Mouse (Mus musculus) left cerebral cortex, adult 2 months (tissue): ENCODE data around the gene Gm11992. TPM values are rescaled to one million over a fixed set of nuclear protein-coding genes. Genes with fewer than 3 reads are reported as not detected.

Source experiments
- DNase-seq, 2 experiments: peaks; one replicate each; pipeline ENCODE4 v3.0.0; 2021 to 2022; ENCODE audit warnings: low spot score in 2 of 2, mixed read lengths in 1 of 2; ENCODE audit errors: extremely low spot score in 1 of 2
- H3K27ac ChIP-seq: fragments of 200-600 bp; 2 replicates; pipeline ENCODE4 v1.8.1; 2022
- H3K4me3 ChIP-seq: fragments of 200-600 bp; 2 replicates; pipeline ENCODE4 v1.8.1; 2022
- CTCF ChIP-seq: fragments of 200-600 bp; IDR thresholded peaks from 2 replicates; pipeline ENCODE4 v1.8.1; 2022; ENCODE audit warnings: antibody characterized with exemption, mild to moderate bottlenecking, moderate library complexity
- intact Hi-C: fragments of 180-260 bp; cut with DNase I; formaldehyde crosslinking; loops from one replicate; pipeline ENCODE4 v1.15.1; 2025
- long read RNA-seq, 2 experiments: library from polyadenylated mRNA; stranded (forward); transcript quantifications; one replicate each; pipeline ENCODE4 v2.0.0; 2021; ENCODE audit warnings: borderline mapping rate in 2 of 2
- total RNA-seq, 2 experiments: library from RNA; stranded (reverse); gene quantifications; 2 replicates each; pipeline ENCODE4 v1.2.3; 2021

The Gm11992 gene
- total RNA-seq = under 1 TPM; 0.36 to 0.51 TPM
- long read RNA-seq, experiment 1, partial matches to known transcripts = 0 of 1 reads
- long read RNA-seq, experiment 1, other reads (novel, unspliced or antisense) = 0 of 1 reads
- long read RNA-seq, experiment 2, partial matches to known transcripts = 0 of 3 reads
- long read RNA-seq, experiment 2, other reads (novel, unspliced or antisense) = 0 of 3 reads

DNA sequence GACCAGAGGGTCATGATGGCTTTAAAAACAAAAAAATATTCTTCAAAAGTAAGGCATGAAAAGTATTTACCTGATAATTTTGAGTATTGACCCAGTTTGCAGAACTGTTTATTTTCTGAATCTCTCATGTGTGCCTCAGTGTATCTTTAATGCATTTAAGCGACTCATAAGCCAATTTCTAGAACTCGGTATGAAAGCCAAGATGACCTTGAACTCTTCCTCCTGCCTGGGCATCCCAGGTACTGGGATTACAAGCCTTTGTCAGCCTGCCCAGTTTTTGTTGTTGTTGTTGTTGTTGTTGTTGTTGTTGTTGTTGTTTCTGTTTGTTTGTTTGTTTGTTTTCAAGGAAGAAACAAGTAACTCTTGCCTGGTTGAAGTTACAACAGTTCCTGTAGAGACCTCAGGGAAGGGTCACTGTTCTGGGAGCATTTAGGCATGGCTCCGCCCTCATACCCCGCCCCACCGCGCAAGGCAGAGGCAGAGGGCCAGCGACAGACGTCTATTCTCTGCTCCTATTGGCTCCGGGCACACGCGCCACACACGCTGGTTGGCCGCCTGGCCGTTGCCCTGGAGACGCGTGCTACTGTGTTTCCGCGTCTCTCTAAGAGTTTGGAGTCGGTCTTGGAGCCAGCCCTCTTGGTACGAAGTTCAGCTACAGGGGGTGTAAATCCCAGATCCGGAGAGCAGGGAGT, at the start of gene Gm11992:
Gene Gm11992, plus strand, starts transcription at position 584 of the 692 bp plus-strand sequence.
- intact Hi-C loops = no loop called here
- no peak for TF ChIP-seq CTCF
- peak; percentile 72 to 75 for DNase-seq

DNA sequence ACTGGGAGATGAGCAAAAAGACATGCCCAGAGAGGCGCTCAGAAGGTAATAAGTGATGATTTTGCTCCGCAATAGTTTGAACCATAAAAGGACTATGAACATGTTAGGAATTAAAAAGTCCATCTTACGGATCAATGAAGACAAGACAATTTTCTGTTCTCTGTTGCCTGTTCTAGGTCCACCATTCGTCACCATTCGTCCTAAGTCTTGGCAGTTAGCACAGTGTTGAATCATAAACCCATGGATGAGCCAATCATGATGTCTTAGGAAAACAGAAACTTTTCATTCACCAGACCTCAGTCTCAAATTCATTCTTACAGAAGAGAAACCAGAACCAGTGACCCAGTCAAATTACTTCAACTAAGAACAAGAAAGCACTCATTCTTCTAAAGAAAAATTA, 39.6 kb upstream of the Gm11992 start:
- no peak for TF ChIP-seq CTCF
- H3K27ac ChIP-seq = no peak overlapping the region
- DNase-seq = no peak
- intact Hi-C loops = no loop called here
- no peak overlapping the region for H3K4me3 ChIP-seq

More for the DNA sequence above, at the start of gene Gm11992:
- no peak within 1 kb of the TSS for H3K27ac ChIP-seq
- peak within 1 kb of the TSS; percentile 47 for H3K4me3 ChIP-seq

DNA sequence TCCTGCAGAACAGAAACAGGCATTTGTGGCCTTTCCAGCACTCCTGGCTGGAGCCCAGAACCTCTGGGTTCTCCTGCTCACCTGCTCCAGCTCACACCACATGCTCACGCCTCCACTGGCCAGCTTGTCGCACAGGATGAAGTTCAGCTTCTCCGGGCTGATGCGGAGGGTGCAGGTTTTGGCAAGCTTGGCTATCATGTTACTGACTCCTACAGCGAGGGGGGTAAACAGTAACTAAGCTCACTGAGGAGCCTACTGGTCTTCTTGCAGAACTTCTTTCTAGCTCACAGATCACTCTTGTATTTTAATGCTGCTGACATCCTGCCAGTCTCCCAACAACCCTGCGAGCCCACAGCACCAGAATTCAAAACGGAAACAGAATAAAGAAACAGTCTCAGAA, 38.0 kb upstream of the Gm11992 start:
- no peak for TF ChIP-seq CTCF
- intact Hi-C loops = loop anchor here (2.0 kb wide), 1 partner anchor 118 kb away; no protein-coding TSS in a partner anchor
- peak overlapping the region; percentile 72 for H3K4me3 ChIP-seq
- H3K27ac ChIP-seq = peak overlapping the region; percentile 87
- peak in 1 of 2 experiments; percentile 33 for DNase-seq

DNA sequence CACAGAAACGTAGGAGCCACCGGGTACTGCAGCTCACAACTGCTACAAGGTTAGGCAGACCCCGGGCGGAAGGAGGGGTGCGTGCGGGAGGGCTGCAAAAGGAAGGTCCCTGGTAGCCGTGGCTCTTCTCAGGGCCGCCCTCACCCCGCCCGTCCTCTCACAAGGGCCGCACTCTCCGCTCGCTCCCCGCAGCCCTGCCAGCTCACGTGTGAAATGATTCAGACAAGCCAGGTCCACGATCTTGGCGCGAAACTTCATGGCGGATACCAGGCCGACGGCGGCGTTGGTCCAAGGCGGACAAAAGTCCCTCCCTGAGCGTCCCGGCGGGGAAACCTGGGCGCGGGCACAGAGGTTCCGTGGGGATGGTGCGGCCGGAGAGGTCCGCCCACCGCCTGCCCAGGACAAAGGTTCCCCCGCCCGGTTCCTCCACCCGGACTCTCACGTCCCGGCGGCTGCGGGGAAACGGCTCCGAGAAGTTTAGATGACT, 37.5 kb upstream of the Gm11992 start, which contains the start of gene Hus1:
Gene Hus1, minus strand, starts transcription at position 339 of the 487 bp plus-strand sequence.
- no peak; the same call in 1 of the 2 replicates for TF ChIP-seq CTCF
- intact Hi-C loops = loop anchor here (2.0 kb wide), 1 partner anchor 118 kb away; no protein-coding TSS in a partner anchor
- Histone ChIP-seq H3K27ac (peak within 1 kb of the TSS; percentile 87), H3K4me3 (peak within 1 kb of the TSS; percentile 72)
- peak; percentile 76 to 82 for DNase-seq

DNA sequence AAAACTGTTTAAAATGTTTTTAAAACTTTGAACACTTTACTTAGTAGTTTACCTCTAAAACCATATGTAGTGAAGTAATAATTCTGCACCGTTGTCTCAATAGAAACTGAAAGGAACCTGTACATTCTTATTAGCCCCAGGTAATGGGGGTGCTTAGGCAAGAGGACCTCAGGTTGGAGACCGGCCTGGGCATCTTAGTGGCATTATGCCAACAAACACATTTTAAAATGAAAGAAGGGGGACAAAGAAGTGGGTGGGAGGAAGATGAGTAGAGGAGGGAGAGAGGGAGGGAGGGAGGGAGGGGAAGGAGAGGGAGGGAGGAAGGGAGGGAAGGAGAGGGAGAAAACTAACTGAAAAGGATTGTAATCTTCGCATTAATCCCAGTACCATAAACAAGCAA, 37.0 kb upstream of the Gm11992 start:
- DNase-seq = no peak
- intact Hi-C loops = loop anchor here (2.0 kb wide), 1 partner anchor 117 kb away; no protein-coding TSS in a partner anchor
- peak overlapping the region; percentile 72 for H3K4me3 ChIP-seq
- TF ChIP-seq CTCF = no peak
- peak overlapping the region; percentile 87; the same call in 1 of the 2 replicates for H3K27ac ChIP-seq

DNA sequence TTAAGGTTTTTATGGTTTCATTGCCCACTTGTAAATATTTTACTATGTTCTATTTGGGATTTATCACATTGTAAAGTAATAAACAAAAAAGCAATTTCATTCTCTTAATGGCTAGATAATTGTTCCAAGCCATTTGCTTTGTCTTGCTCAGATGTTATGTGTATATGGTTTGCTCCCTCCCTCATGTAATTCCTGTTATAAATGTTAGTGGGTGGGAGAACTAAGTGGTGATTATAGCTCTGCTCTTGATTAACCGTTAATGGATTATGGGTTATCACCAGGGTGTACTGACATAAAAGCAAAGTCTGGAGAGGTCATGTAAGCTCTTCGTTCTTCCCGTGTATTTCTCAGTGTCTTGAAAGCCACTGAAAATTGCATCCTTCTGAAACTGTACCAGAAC, 33.7 kb upstream of the Gm11992 start:
- DNase-seq = no peak
- no peak overlapping the region for H3K27ac ChIP-seq
- H3K4me3 ChIP-seq = no peak overlapping the region
- intact Hi-C loops = no loop called here
- TF ChIP-seq CTCF = no peak

DNA sequence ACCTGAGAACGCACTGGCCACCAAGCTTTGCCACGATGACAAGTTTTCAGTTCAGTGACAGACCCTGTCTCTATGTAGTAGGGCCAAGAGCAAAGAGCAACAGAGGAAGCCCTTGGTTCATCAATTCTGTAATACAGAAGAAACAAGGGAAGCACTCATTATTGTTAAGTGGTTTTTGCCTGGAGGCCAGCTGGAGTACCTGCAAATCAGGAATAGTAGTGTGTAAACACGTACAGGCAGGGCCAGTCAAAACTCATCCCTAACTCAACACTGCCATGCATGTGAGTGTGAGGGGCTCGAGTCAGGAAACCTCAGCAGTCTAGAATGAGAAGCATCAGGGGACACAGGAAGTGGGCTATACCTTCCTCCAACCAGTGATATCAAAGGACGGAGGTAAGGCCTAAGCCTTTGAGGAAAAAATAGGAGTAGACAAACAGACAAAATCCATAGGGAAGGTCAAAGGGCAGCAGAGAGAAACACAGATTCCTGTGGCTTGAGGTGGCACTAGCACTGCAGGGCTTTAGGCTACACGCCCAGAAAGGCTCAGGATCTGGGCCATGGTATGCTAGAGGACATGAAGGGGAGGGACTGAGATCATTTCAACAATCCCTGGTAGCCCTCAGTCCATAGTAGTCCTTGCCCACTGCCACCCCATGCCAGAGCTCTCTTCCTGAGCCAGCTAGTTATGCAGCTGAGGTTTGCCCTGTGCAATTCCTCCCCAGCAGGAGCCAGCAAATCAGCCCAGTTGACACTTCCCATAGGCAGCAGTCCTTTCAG, 29.7 kb upstream of the Gm11992 start:
- no peak for TF ChIP-seq CTCF
- no peak for DNase-seq

DNA sequence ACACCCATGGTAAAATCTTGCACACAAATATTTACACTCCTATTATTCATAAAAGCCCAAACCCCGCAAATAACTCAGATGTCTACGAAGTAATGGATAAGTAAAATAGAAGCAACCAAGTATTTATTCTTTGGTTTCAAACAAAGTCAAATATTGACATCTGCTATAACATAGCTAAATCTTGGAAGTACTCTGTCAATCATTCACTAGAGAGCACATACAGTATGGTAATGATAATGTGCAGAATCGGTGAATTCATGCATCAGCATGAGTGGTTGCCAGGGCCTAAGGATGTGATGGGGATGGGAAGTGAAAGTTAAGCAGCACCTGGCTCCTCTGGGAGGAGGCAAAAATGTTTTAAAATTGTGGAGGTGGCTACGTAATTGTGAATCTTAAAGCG, 28.2 kb upstream of the Gm11992 start:
- no peak for DNase-seq
- Histone ChIP-seq H3K27ac (no peak overlapping the region), H3K4me3 (no peak overlapping the region)
- TF ChIP-seq CTCF = no peak
- intact Hi-C loops = no loop called here

More for the DNA sequence above, 29.7 kb upstream of the Gm11992 start:
- Histone ChIP-seq H3K27ac (no peak overlapping the region), H3K4me3 (no peak overlapping the region)
- intact Hi-C loops = no loop called here

DNA sequence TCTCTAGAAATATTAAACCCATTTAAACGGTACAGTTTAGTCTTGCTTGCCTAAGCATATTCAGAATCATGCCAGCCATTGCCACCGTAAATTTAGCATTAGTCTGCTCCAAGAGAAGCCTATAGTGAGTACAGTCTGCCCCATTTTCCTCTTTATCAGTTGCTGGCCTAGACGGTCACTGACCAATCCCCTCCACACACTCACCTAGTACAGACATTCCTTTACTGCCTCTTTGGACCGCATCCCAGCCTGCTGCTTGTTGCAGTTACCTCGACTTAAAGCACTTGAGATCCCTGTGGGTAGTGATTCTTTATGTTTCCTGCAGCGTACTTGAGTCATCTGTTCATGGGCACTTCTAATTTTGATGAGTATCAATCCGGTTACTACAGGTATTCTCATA, 23.6 kb upstream of the Gm11992 start:
- intact Hi-C loops = no loop called here
- DNase-seq = no peak
- H3K4me3 ChIP-seq = no peak overlapping the region
- no peak overlapping the region for H3K27ac ChIP-seq
- TF ChIP-seq CTCF = no peak

DNA sequence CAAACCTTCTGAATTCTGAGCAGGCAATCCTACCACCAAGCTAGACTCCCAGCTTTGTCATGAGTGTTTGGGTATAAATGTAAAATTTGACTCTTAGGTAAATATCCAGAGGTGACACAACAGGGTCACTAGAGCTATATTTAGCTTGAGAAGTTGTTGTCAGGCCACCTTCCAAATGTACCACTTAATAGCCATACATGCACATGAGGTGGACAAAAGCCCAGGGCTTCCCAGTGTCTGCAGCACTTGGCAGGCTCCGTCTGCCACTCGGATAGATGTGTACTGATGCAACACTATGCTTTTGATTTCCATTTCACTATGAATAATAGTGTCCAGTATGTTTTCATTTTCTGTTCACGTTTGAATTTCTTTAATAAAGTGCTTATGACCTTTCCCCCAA, 23.2 kb upstream of the Gm11992 start:
- DNase-seq = no peak
- H3K27ac ChIP-seq = no peak overlapping the region
- intact Hi-C loops = no loop called here
- no peak for TF ChIP-seq CTCF
- no peak overlapping the region for H3K4me3 ChIP-seq

DNA sequence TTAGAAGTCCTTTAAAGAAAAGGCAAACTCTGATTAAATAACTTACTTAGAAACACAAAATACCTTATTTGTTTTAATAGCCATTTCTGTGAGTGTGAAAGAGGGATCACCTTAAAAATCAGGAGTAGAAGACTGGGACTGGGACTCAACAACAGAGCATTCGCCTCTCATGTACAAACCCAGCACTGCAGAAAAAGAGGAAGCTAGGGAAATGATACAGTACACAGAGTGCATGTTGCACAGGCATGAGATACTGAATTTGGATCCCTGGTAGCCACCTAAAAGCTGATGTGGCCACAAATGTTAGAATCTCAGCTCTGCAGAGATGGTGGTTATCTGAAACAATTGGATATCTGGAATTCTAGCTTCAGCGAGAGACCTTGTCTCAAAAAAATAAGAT, 16.9 kb upstream of the Gm11992 start:
- intact Hi-C loops = no loop called here
- no peak for TF ChIP-seq CTCF
- Histone ChIP-seq H3K27ac (no peak overlapping the region), H3K4me3 (no peak overlapping the region)
- no peak for DNase-seq

DNA sequence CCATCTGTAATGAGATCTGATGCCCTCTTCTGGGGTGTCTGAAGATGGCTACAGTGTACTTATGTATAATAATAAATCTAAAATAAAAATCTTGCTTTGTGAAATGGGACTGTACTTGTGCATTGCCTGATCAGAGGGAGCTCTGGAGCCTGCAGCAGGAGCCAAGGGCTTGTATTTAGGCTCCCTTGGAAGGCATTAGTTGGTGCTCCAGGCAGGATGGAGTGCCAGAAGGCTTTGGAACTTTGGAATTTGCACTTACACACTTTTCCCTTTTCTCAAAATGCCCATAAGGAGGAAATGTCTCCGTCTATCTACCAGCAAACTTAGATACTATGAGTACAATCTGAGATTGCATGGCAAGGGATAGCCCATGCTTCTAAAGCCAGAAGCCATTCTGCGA, 1.8 kb upstream of the Gm11992 start:
- Histone ChIP-seq H3K4me3 (no peak overlapping the region), H3K27ac (no peak overlapping the region)
- intact Hi-C loops = no loop called here
- TF ChIP-seq CTCF = no peak
- no peak for DNase-seq
